Mouse (Mus musculus) liver, adult 2 months (tissue): ENCODE data around the gene Malsu1. TPM values are rescaled to one million over a fixed set of nuclear protein-coding genes. Genes with fewer than 3 reads are reported as not detected.

Source experiments
- DNase-seq: peaks from one replicate; pipeline ENCODE4 v3.0.0-alpha.2; 2011; ENCODE audit warnings: low read depth, low spot score; ENCODE audit errors: extremely low read depth
- H3K27ac ChIP-seq: fragments of 200-500 bp; replicated peaks from 2 replicates; pipeline ENCODE4 v1.5.1; 2012; ENCODE audit warnings: low read depth, mild to moderate bottlenecking, control low read depth, inconsistent platforms, low read length; ENCODE audit not compliant: insufficient read depth
- H3K27me3 ChIP-seq: fragments of 200-500 bp; 2 replicates; pipeline ENCODE4 v1.6.1; 2012; ENCODE audit warnings: mild to moderate bottlenecking, moderate library complexity, low read length, inconsistent platforms; ENCODE audit not compliant: control insufficient read depth, insufficient read depth
- H3K36me3 ChIP-seq: fragments of 200-500 bp; 2 replicates; pipeline ENCODE4 v1.6.1; 2012; ENCODE audit warnings: low read length, inconsistent platforms; ENCODE audit not compliant: control insufficient read depth, insufficient read depth
- H3K4me1 ChIP-seq: fragments of 200-500 bp; 2 replicates; pipeline ENCODE4 v1.6.1; 2011; ENCODE audit warnings: low read length; ENCODE audit not compliant: control insufficient read depth, insufficient read depth
- H3K4me3 ChIP-seq: fragments of 200-500 bp; 2 replicates; pipeline ENCODE4 v1.5.1; 2011; ENCODE audit warnings: low read depth, mild to moderate bottlenecking, control low read depth, low read length, moderate library complexity; ENCODE audit not compliant: insufficient read depth
- H3K79me2 ChIP-seq: fragments of 200-500 bp; 2 replicates; pipeline ENCODE4 v1.6.1; 2012; ENCODE audit warnings: inconsistent platforms, mild to moderate bottlenecking, low read length, moderate library complexity; ENCODE audit not compliant: control insufficient read depth, insufficient read depth
- H3K9ac ChIP-seq: fragments of 200-500 bp; 2 replicates; pipeline ENCODE4 v1.6.1; 2012; ENCODE audit warnings: low read depth, mild to moderate bottlenecking, control low read depth, inconsistent platforms, low read length
- CTCF ChIP-seq: fragments of 200-500 bp; IDR thresholded peaks from 2 replicates; pipeline ENCODE4 v1.5.1; 2011; ENCODE audit warnings: low read depth, low read length, control low read depth
- POLR2A ChIP-seq: fragments of 200-500 bp; IDR thresholded peaks from 2 replicates; pipeline ENCODE4 v1.6.1; 2011; ENCODE audit warnings: low read length, control low read depth; ENCODE audit not compliant: insufficient read depth; ENCODE audit errors: extremely low read depth
- WGBS: fragments of 180-500 bp; shearing (Covaris S2); methylation state at CpG from one replicate; pipeline ENCODE4 v1.1.7; 2018; 5-methylcytosine and 5-hydroxymethylcytosine counted together
- polyA plus RNA-seq: library from polyadenylated mRNA; depleted of rRNA; stranded (reverse); fragments of >200 nt; gene quantifications from 2 replicates; pipeline ENCODE4 v1.2.3, GENCODE M21; 2012
- total RNA-seq: library from RNA; depleted of rRNA; stranded (reverse); fragments of >200 nt; gene quantifications from 2 replicates; pipeline ENCODE4 v1.2.3, GENCODE M21; 2014

Gene Malsu1
- total and polyA plus RNA-seq, 2 experiments = 20.5 to 27.9 TPM

DNA sequence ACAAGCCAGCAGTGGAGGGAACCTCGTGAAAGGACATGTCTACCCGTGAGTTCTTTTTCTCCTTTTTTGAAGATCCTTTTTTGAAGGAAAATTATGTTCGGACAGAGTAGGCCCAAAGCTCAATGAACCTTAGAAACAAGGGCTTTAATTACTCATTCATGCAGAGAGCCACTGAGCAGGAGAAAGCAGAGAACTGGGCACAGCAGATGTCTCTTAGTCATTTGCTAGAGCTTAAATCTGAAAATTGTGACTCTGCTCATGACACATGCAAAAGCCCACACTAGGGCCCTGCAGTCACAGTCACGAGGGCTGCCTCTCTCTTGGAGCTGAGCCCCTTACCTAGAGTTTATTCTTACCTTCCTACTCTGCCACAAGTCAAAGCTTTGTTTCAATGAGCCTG lies 40.8 kb upstream of the Malsu1 start:
- no peak overlapping the region for H3K9ac ChIP-seq
- H3K27ac ChIP-seq = no peak overlapping the region
- DNase-seq = no peak
- H3K36me3 ChIP-seq = no peaks in the 10 kb centered on the region
- 81% methylated on average over 4 of the region's 4 CpGs for WGBS
- no peaks in the 10 kb centered on the region for H3K4me1 ChIP-seq
- H3K79me2 ChIP-seq = no peaks in the 10 kb centered on the region
- H3K4me3 ChIP-seq = no peak overlapping the region
- no peaks in the 10 kb centered on the region for H3K27me3 ChIP-seq
- TF ChIP-seq POLR2A (no peak), CTCF (no peak)

DNA sequence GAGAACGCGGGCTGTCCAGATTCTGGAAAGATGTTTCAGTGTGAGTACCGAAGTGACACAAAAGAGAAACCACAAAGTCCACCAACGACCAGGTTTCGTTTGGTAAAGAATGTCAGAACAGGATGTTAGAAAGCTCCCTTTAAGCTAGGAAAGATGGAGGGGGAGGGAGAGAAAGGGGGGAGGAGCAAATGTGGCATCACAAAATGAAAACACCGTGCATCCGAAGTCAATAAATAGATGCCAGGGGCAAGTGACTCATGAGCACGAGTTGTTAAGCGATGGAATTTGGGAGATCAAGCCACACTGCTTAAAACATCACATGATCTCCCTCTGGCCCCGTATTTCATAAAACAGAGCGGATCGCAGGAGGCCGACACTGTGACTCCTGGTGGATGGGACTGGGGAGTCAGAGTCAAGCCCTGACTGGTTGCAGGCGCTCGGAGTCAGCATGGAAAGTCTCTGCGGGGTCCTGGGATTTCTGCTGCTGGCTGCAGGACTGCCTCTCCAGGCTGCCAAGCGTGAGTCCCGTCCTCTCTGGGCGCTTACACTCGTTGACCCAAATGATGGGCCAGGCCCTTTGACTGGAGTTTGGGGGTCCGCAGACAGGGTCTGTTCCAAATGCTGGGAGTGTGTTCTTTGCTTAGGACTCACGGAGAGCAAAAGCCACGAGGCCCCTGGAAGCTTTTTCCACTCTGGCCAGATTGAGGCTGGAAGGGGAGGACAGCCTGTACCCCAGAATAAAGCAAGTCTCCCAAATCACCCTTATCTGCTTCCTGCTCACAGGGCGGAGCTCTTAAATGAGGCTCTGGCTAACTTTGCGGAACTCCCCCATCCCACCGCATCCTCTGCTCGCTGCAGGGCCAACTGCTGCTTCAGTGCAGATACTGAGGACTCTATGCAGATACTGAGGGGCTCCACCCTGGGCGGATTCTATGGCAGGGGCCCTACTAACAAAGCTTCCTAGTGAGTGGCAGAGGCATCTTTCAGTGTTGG lies 37.0 kb upstream of the Malsu1 start, which contains the start of gene Gpnmb:
Gene Gpnmb (plus strand): TSS at position 272 of the 993 bp plus-strand sequence.
- TF ChIP-seq POLR2A = no peak
- no peak for TF ChIP-seq CTCF
- peaks cover 2% of the 10 kb centered on the region for H3K4me1 ChIP-seq
- DNase-seq = no peak
- no peaks in the 10 kb centered on the region for H3K36me3 ChIP-seq
- WGBS = 47% methylated on average over 28 of the region's 28 CpGs
- no peaks in the 10 kb centered on the region for H3K79me2 ChIP-seq
- H3K9ac ChIP-seq = no peak within 1 kb of the TSS
- H3K4me3 ChIP-seq = no peak within 1 kb of the TSS
- H3K27me3 ChIP-seq = no peaks in the 10 kb centered on the region
- H3K27ac ChIP-seq = no peak within 1 kb of the TSS

DNA sequence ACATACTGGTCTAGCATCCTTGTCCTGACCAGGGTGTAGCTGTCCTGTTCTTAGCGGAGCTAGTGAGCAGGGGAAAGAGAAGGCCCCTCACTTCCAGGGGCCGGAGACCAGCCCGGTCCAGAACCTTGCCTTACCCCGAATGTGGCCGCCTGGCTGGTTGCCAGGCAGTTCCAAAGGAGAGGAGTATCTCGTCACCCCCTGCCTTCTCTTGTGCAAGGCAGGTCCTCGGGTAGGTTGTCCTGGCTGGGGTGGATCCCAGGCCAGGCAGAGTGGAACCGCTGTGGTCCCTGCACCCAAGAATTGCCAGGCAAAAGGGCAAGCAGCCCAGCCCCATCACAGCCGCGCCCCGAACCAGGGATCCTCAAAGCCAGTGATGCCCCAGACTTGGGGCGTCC lies 36.3 kb upstream of the Malsu1 start:
- WGBS = 65% methylated on average over 12 of the region's 12 CpGs
- H3K36me3 ChIP-seq = no peaks in the 10 kb centered on the region
- H3K27me3 ChIP-seq = no peaks in the 10 kb centered on the region
- no peak overlapping the region for H3K27ac ChIP-seq
- no peak overlapping the region for H3K9ac ChIP-seq
- no peak for DNase-seq
- no peak overlapping the region for H3K4me3 ChIP-seq
- no peaks in the 10 kb centered on the region for H3K79me2 ChIP-seq
- H3K4me1 ChIP-seq = peaks cover 2% of the 10 kb centered on the region
- TF ChIP-seq CTCF = no peak
- TF ChIP-seq POLR2A = no peak

DNA sequence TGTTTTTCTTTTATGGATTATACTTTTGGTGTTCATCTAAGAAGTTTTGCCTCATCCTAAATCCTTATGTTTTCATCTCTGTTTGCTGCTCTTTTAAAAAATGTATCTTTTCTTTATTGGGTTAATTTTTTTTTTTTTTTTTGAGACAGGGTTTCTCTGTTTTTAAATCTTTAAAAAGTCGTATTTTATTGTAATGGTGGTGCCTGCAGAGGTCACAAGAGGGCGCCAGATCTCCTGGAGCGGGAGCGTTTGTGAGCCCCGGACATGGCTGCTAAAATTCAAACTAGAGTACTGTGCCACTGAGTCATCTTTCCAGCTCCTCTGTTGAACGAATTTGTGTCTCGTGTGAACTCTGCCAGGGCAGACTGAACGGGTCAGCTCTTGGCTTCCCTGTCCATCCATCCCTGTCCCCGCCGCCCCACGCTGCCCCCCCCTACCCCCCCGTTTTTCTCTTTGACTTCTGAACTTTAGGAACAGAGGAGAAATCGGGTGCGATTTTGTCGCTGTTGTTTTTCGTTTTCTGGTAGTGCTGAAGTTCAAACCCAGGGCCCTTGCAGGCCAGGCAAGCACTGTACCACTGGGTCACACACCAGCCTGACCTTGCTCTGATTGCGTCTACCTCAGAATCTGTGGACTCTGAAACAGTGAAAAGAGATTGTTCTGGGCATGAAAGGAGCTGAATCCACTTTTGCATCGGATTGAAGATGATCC lies 34.0 kb upstream of the Malsu1 start:
- Histone ChIP-seq H3K27me3 (no peaks in the 10 kb centered on the region), H3K9ac (no peak overlapping the region), H3K4me1 (peaks cover 2% of the 10 kb centered on the region), H3K27ac (no peak overlapping the region), H3K79me2 (no peaks in the 10 kb centered on the region), H3K4me3 (peak overlapping the region; percentile 18; the same call in 1 of the 2 replicates), H3K36me3 (no peaks in the 10 kb centered on the region)
- TF ChIP-seq CTCF = peak; percentile 84
- TF ChIP-seq POLR2A = no peak
- DNase-seq = peak; percentile 30
- WGBS = 5% methylated on average over 18 of the region's 18 CpGs

DNA sequence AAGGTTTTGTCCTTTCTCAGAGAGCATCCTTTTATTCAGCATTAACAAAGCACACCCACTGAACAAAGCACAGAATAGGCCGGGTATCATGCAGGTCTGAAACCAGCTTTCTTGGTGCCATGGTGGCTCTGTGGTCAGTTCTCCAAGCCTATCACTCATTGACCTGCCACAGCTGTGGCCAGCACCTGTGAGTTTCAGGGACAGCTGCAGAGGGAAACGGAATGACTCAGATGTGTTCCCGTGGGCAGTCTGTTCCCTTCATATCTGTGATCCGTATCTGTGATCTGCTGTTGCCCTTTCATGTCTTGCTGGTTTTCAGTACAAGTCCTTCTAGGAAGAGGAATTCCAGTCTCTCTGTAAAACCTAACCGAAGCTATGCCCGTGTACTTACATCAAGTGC lies 27.1 kb upstream of the Malsu1 start:
- Histone ChIP-seq H3K9ac (no peak overlapping the region), H3K27ac (no peak overlapping the region), H3K27me3 (no peaks in the 10 kb centered on the region), H3K4me1 (no peaks in the 10 kb centered on the region), H3K4me3 (no peak overlapping the region), H3K36me3 (no peaks in the 10 kb centered on the region), H3K79me2 (no peaks in the 10 kb centered on the region)
- WGBS = 77% methylated on average over 6 of the region's 6 CpGs
- TF ChIP-seq POLR2A = no peak
- TF ChIP-seq CTCF = no peak
- DNase-seq = no peak
